Mouse (Mus musculus) retina, postnatal 7 days (tissue): ENCODE measurements around the gene Dock1.

Source experiments
- DNase-seq: peaks from one replicate; pipeline ENCODE4 v3.0.0-alpha.2; 2012; ENCODE audit warnings: low read depth, low spot score

The Dock1 gene

GRCm38 (mm10) chr7:134959086-134959485, 288.6 kb downstream of the Dock1 start:
- DNase-seq = no peak

GRCm38 (mm10) chr7:134960871-134961270, 290.4 kb downstream of the Dock1 start:
- DNase-seq = no peak

GRCm38 (mm10) chr7:134961608-134962007, 291.2 kb downstream of the Dock1 start:
- no peak for DNase-seq

GRCm38 (mm10) chr7:134990244-134990643, 319.8 kb downstream of the Dock1 start:
- DNase-seq = no peak

GRCm38 (mm10) chr7:134990911-134991310, 320.5 kb downstream of the Dock1 start:
- no peak for DNase-seq

- no peak for DNase-seq
Observed at GRCm38 (mm10) chr7:134994983-134995382, 324.5 kb downstream of the Dock1 start.

GRCm38 (mm10) chr7:135002216-135002615, 331.8 kb downstream of the Dock1 start:
- DNase-seq = no peak

- DNase-seq = no peak
Observed at GRCm38 (mm10) chr7:135002891-135003290, 332.4 kb downstream of the Dock1 start.

- DNase-seq = no peak
Observed at GRCm38 (mm10) chr7:135005964-135006560, 335.6 kb downstream of the Dock1 start.

- no peak for DNase-seq
Observed at GRCm38 (mm10) chr7:135008021-135008420, 337.6 kb downstream of the Dock1 start.

- no peak for DNase-seq
Observed at GRCm38 (mm10) chr7:135010997-135011396, 340.5 kb downstream of the Dock1 start.

GRCm38 (mm10) chr7:135017531-135017930, 347.1 kb downstream of the Dock1 start:
- DNase-seq = no peak

GRCm38 (mm10) chr7:135020762-135021161, 350.3 kb downstream of the Dock1 start:
- DNase-seq = no peak

GRCm38 (mm10) chr7:135021544-135022100, 351.2 kb downstream of the Dock1 start:
- no peak for DNase-seq

GRCm38 (mm10) chr7:135024531-135024930, 354.1 kb downstream of the Dock1 start:
- no peak for DNase-seq

GRCm38 (mm10) chr7:135028716-135029115, 358.3 kb downstream of the Dock1 start:
- DNase-seq = no peak

GRCm38 (mm10) chr7:135029136-135029535, 358.7 kb downstream of the Dock1 start:
- DNase-seq = no peak

GRCm38 (mm10) chr7:135031466-135031865, 361.0 kb downstream of the Dock1 start:
- DNase-seq = no peak

GRCm38 (mm10) chr7:135034811-135035210, 364.4 kb downstream of the Dock1 start:
- no peak for DNase-seq

- DNase-seq = no peak
Observed at GRCm38 (mm10) chr7:135035651-135036050, 365.2 kb downstream of the Dock1 start.

GRCm38 (mm10) chr7:135038930-135039329, 368.5 kb downstream of the Dock1 start:
- DNase-seq = no peak

GRCm38 (mm10) chr7:135043931-135044765, 373.7 kb downstream of the Dock1 start:
- no peak for DNase-seq

GRCm38 (mm10) chr7:135049416-135049815, 379.0 kb downstream of the Dock1 start:
- DNase-seq = no peak
